Mouse (Mus musculus) intestine, embryonic 15.5 days (tissue): Measurements from ENCODE around the gene Scube3. TPM values are rescaled to one million over a fixed set of nuclear protein-coding genes. Genes with fewer than 3 reads are reported as not detected.

ENCODE experiments used
- ATAC-seq: fragments of 200-750 bp; cut with Nextera tagmentation; 2 replicates; pipeline ENCODE4 v1.8.0; 2017; ENCODE audit warnings: moderate TSS enrichment, moderate library complexity
- H3K27ac ChIP-seq: fragments of 300-500 bp; sonication (generic); 2 replicates; pipeline ENCODE4 v1.5.1; 2015; ENCODE audit warnings: mild to moderate bottlenecking, inconsistent platforms
- H3K27me3 ChIP-seq: fragments of 300-500 bp; sonication (generic); replicated peaks from 2 replicates; pipeline ENCODE4 v1.6.1; 2015; ENCODE audit warnings: inconsistent platforms
- H3K36me3 ChIP-seq: fragments of 300-500 bp; sonication (generic); 2 replicates; pipeline ENCODE4 v1.6.1; 2015; ENCODE audit warnings: inconsistent platforms
- H3K4me1 ChIP-seq: fragments of 300-500 bp; sonication (generic); replicated peaks from 2 replicates; pipeline ENCODE4 v1.6.1; 2015; ENCODE audit warnings: inconsistent platforms
- H3K4me2 ChIP-seq: fragments of 300-500 bp; sonication (generic); replicated peaks from 2 replicates; pipeline ENCODE4 v1.6.1; 2015; ENCODE audit warnings: mild to moderate bottlenecking, inconsistent platforms
- H3K4me3 ChIP-seq: fragments of 300-500 bp; sonication (generic); replicated peaks from 2 replicates; pipeline ENCODE4 v1.5.1; 2015; ENCODE audit warnings: inconsistent platforms
- H3K9ac ChIP-seq: fragments of 300-500 bp; sonication (generic); 2 replicates; pipeline ENCODE4 v1.6.1; 2015; ENCODE audit warnings: inconsistent platforms
- H3K9me3 ChIP-seq: fragments of 300-500 bp; sonication (generic); 2 replicates; pipeline ENCODE4 v1.6.1; 2016; ENCODE audit warnings: inconsistent platforms
- WGBS: fragments of 180-500 bp; shearing (Covaris S2); methylation state at CpG from one replicate; pipeline ENCODE4 v1.1.7; 2015; 5-methylcytosine and 5-hydroxymethylcytosine counted together
- polyA plus RNA-seq: library from polyadenylated mRNA; unstranded; fragments of >200 nt; fragmentation: Nextera tagmentation; extraction: Ambion mirVana; gene quantifications from 2 replicates; pipeline ENCODE4 v1.2.1, GENCODE M21; 2015

Scube3 gene
- polyA plus RNA-seq, 1 experiment from 2014 or later: 2.5 TPM

GRCm38 (mm10) chr17:28136266-28136665 is 5.7 kb upstream of the Scube3 start:
- ATAC-seq: no peak
- Histone ChIP-seq H3K9me3 (no peaks in the 10 kb centered on the region), H3K4me3 (no peak overlapping the region), H3K9ac (no peak overlapping the region), H3K36me3 (no peaks in the 10 kb centered on the region), H3K4me1 (0 out of 2 replicates have a peak, but pooled peaks cover 4% of the 10 kb centered on the region), H3K27ac (no peak overlapping the region), H3K4me2 (no peak overlapping the region), H3K27me3 (peaks cover 8% of the 10 kb centered on the region; the same call in 1 of the 2 replicates)
- WGBS: 34% methylated on average over 5 of the region's 5 CpGs

DNA sequence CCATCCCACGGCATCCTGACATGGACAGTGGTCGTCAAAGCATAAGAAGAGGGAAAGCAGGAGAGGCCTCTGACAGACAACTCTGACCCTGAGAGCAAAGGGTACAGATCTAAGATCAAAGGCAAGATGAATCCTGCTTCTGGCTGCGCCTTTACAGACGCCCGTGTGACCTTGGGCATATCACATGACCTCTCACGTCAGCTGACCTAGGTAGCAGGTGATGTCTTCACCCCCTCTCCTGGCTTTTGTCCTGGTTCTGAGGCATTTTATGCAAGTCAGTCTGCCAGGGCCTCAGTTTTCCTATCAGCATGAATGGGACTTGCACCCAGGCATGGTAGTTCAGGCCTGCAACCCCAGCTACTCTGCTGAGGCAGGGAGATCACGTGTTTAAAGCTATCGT is 3.9 kb upstream of the Scube3 start:
- 88% methylated on average over 8 of the region's 8 CpGs for WGBS
- Histone ChIP-seq H3K4me3 (no peak overlapping the region), H3K27ac (no peak overlapping the region), H3K9me3 (no peaks in the 10 kb centered on the region), H3K36me3 (no peaks in the 10 kb centered on the region), H3K4me1 (peaks cover 20% of the 10 kb centered on the region), H3K4me2 (no peak overlapping the region), H3K27me3 (peaks cover 13% of the 10 kb centered on the region), H3K9ac (no peak overlapping the region)
- no peak for ATAC-seq

DNA sequence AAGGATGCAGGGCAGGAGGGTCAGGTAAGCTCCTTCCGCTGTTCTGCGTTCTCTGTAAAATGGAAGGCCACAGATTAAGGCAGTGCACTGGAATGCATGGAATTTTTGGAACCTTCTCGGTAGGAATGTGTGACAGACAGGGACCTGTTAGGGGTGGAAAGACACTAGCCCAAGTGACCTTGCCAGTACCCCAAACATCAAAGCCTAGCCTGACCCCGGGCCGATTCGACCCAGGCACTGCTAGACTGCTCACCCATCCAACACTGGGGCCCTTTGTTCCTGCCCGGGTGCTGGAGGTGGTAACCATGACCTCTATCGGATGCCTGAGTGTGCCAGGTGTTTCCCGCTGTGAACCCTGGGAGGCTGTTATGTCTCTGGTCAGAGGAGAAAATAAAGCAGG is 3.3 kb upstream of the Scube3 start:
- ATAC-seq: no peak
- H3K27ac ChIP-seq: no peak overlapping the region
- no peaks in the 10 kb centered on the region for H3K9me3 ChIP-seq
- H3K4me3 ChIP-seq: no peak overlapping the region
- H3K4me2 ChIP-seq: no peak overlapping the region
- peaks cover 23% of the 10 kb centered on the region for H3K4me1 ChIP-seq
- no peak overlapping the region for H3K9ac ChIP-seq
- 56% methylated on average over 9 of the region's 9 CpGs for WGBS
- peaks cover 13% of the 10 kb centered on the region for H3K27me3 ChIP-seq
- H3K36me3 ChIP-seq: no peaks in the 10 kb centered on the region

- H3K4me3 ChIP-seq: no peak overlapping the region
- peaks cover 13% of the 10 kb centered on the region for H3K27me3 ChIP-seq
- peaks cover 30% of the 10 kb centered on the region for H3K4me1 ChIP-seq
- H3K36me3 ChIP-seq: no peaks in the 10 kb centered on the region
- H3K9ac ChIP-seq: no peak overlapping the region
- 46% methylated on average over 13 of the region's 13 CpGs for WGBS
- no peak overlapping the region for H3K27ac ChIP-seq
- no peak overlapping the region for H3K4me2 ChIP-seq
- no peaks in the 10 kb centered on the region for H3K9me3 ChIP-seq
- ATAC-seq: no peak
These were observed 1.3 kb upstream of the Scube3 start for GRCm38 (mm10) chr17:28140431-28141204.

GRCm38 (mm10) chr17:28141205-28141650 is 713 bp upstream of the Scube3 start:
- Histone ChIP-seq H3K4me1 (peaks cover 30% of the 10 kb centered on the region), H3K9me3 (no peaks in the 10 kb centered on the region), H3K27me3 (peaks cover 13% of the 10 kb centered on the region), H3K27ac (no peak overlapping the region), H3K4me3 (peak overlapping the region; percentile 67), H3K36me3 (no peaks in the 10 kb centered on the region), H3K4me2 (peak overlapping the region; percentile 99), H3K9ac (peak overlapping the region; percentile 66; the same call in 1 of the 2 replicates)
- no peak for ATAC-seq
- WGBS: 8% methylated on average over 15 of the region's 15 CpGs

GRCm38 (mm10) chr17:28142700-28143610 is 1.0 kb downstream of the Scube3 start:
- 4% methylated on average over 33 of the region's 33 CpGs for WGBS
- H3K4me3 ChIP-seq: peak overlapping the region; percentile 67
- no peak for ATAC-seq
- H3K4me1 ChIP-seq: peaks cover 30% of the 10 kb centered on the region
- H3K4me2 ChIP-seq: peak overlapping the region; percentile 99
- no peaks in the 10 kb centered on the region for H3K36me3 ChIP-seq
- no peaks in the 10 kb centered on the region for H3K9me3 ChIP-seq
- H3K9ac ChIP-seq: peak overlapping the region; percentile 66
- H3K27me3 ChIP-seq: peaks cover 13% of the 10 kb centered on the region
- peak overlapping the region; percentile 30; the same call in 1 of the 2 replicates for H3K27ac ChIP-seq

- H3K4me2 ChIP-seq: peak overlapping the region; percentile 99
- WGBS: 11% methylated on average over 9 of the region's 9 CpGs
These were observed 1.8 kb downstream of the Scube3 start for GRCm38 (mm10) chr17:28143751-28144150.

DNA sequence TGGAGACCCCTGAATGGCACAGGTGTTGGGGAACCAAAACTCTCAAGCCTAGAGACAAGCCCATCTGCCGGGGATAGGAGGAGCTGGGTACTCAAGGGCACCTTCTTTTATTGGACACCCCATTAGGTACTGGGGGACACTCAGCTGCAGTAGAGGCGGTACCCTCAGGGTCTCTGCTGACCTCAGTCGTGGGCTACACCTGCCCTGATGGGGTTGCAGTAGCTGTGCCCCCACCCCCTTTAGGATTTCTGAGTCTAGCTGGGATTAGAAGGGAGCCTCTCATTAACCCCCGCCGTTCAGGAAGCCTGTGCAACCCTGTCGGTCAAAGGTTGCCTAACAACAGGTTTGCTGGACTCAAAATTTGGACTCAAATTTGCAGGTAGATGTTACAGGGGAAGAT is 2.3 kb downstream of the Scube3 start:
- no peak overlapping the region for H3K9ac ChIP-seq

More at GRCm38 (mm10) chr17:28143751-28144150, 1.8 kb downstream of the Scube3 start:
- Histone ChIP-seq H3K4me1 (peaks cover 30% of the 10 kb centered on the region), H3K27me3 (peaks cover 13% of the 10 kb centered on the region), H3K27ac (no peak overlapping the region), H3K9me3 (no peaks in the 10 kb centered on the region), H3K9ac (no peak overlapping the region), H3K4me3 (no peak overlapping the region), H3K36me3 (no peaks in the 10 kb centered on the region)
- no peak for ATAC-seq

DNA sequence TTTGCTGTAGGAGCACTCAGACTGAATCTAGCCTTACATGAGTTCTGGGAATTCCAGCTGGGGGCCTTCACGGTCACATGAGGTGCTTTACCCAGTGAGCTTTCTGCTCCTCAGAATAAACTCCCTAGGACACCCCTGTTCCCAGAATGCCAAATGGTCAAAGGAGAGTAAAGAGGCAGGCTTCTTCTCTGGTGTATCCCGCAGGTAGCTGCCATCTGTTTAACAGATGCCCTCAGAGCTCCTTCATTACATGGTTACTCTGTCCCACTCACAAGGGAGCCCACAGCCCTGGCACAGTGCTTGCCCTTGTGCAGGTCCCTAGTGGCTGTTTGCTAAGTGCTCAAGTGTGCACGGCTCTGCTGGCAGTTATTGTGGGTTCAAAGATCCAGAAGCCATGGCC is 6.3 kb downstream of the Scube3 start:
- H3K4me1 ChIP-seq: peaks cover 15% of the 10 kb centered on the region
- no peak overlapping the region for H3K27ac ChIP-seq
- no peak overlapping the region for H3K4me3 ChIP-seq
- no peak for ATAC-seq
- no peak overlapping the region for H3K4me2 ChIP-seq
- H3K36me3 ChIP-seq: no peaks in the 10 kb centered on the region
- no peaks in the 10 kb centered on the region; the same call in 1 of the 2 replicates for H3K27me3 ChIP-seq
- no peak overlapping the region for H3K9ac ChIP-seq
- WGBS: 69% methylated on average over 3 of the region's 3 CpGs
- H3K9me3 ChIP-seq: no peaks in the 10 kb centered on the region

More for the DNA sequence above, 2.3 kb downstream of the Scube3 start:
- no peaks in the 10 kb centered on the region for H3K36me3 ChIP-seq
- peaks cover 30% of the 10 kb centered on the region for H3K4me1 ChIP-seq
- H3K9me3 ChIP-seq: no peaks in the 10 kb centered on the region
- no peak overlapping the region for H3K27ac ChIP-seq
- H3K27me3 ChIP-seq: peaks cover 13% of the 10 kb centered on the region
- no peak for ATAC-seq
- no peak overlapping the region for H3K4me3 ChIP-seq
- peak overlapping the region; percentile 99; the same call in 1 of the 2 replicates for H3K4me2 ChIP-seq
- WGBS: 20% methylated on average over 6 of the region's 6 CpGs

- Histone ChIP-seq H3K27me3 (no peaks in the 10 kb centered on the region; the same call in 1 of the 2 replicates), H3K27ac (no peak overlapping the region), H3K4me3 (no peak overlapping the region), H3K9ac (no peak overlapping the region), H3K4me1 (0 out of 2 replicates have a peak, but pooled peaks cover 6% of the 10 kb centered on the region), H3K36me3 (no peaks in the 10 kb centered on the region), H3K9me3 (no peaks in the 10 kb centered on the region), H3K4me2 (no peak overlapping the region)
- ATAC-seq: no peak
- WGBS: 69% methylated on average over 8 of the region's 8 CpGs
These were observed 7.8 kb downstream of the Scube3 start for GRCm38 (mm10) chr17:28149734-28150133.

GRCm38 (mm10) chr17:28150456-28150855 is 8.5 kb downstream of the Scube3 start:
- Histone ChIP-seq H3K27ac (no peak overlapping the region), H3K9me3 (no peaks in the 10 kb centered on the region), H3K9ac (no peak overlapping the region), H3K36me3 (no peaks in the 10 kb centered on the region), H3K4me3 (no peak overlapping the region), H3K4me2 (no peak overlapping the region), H3K27me3 (no peaks in the 10 kb centered on the region), H3K4me1 (0 out of 2 replicates have a peak, but pooled peaks cover 6% of the 10 kb centered on the region)
- ATAC-seq: no peak
- 80% methylated on average over 12 of the region's 12 CpGs for WGBS

DNA sequence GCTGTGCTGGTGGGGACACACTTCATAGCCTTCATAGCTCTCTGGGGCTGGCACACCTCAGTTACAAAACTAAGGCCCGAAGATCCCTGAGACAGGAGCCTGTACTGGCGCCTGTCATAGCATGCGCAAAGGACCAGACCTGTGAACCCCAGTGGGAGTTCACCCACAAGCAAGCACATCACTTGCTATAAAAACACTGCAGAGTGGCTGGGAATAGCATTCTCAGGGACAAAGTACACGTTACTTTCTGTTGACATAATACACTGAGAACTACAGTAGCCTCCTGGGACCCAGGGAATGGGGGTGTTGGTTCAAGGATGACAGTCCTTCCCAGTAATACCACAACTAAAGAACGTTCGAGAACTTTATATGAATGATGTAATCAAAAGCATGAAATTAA is 11.2 kb downstream of the Scube3 start:
- ATAC-seq: peak; percentile 81
- no peak overlapping the region for H3K27ac ChIP-seq
- no peak overlapping the region for H3K4me2 ChIP-seq
- H3K4me3 ChIP-seq: no peak overlapping the region
- H3K36me3 ChIP-seq: no peaks in the 10 kb centered on the region
- H3K4me1 ChIP-seq: 0 out of 2 replicates have a peak, but pooled peaks cover 6% of the 10 kb centered on the region
- no peaks in the 10 kb centered on the region for H3K9me3 ChIP-seq
- H3K27me3 ChIP-seq: no peaks in the 10 kb centered on the region
- 56% methylated on average over 6 of the region's 6 CpGs for WGBS
- H3K9ac ChIP-seq: no peak overlapping the region
